Mouse (Mus musculus) monocyte, adult 5-6 weeks (primary cell): ENCODE results near the gene Eva1b. TPM values are rescaled to one million over a fixed set of nuclear protein-coding genes. Genes with fewer than 3 reads are reported as not detected.

Source experiments
- ATAC-seq: fragments of 153-309, 156-312 bp; replicated peaks from 2 replicates; pipeline ENCODE4 v1.8.0; 2017; ENCODE audit warnings: mild to moderate bottlenecking; ENCODE audit not compliant: low TSS enrichment, insufficient number of reproducible peaks, severe bottlenecking, poor library complexity, low FRiP score
- total RNA-seq: library from RNA; stranded (forward); fragments of 200-1000, 200-491, 200-594 nt; gene quantifications from 3 replicates; pipeline ENCODE4 v1.2.3, GENCODE M21; 2017

Eva1b gene
- total RNA-seq: 1.2 to 2.6 TPM (median 2.5 TPM) in 3 replicates

DNA sequence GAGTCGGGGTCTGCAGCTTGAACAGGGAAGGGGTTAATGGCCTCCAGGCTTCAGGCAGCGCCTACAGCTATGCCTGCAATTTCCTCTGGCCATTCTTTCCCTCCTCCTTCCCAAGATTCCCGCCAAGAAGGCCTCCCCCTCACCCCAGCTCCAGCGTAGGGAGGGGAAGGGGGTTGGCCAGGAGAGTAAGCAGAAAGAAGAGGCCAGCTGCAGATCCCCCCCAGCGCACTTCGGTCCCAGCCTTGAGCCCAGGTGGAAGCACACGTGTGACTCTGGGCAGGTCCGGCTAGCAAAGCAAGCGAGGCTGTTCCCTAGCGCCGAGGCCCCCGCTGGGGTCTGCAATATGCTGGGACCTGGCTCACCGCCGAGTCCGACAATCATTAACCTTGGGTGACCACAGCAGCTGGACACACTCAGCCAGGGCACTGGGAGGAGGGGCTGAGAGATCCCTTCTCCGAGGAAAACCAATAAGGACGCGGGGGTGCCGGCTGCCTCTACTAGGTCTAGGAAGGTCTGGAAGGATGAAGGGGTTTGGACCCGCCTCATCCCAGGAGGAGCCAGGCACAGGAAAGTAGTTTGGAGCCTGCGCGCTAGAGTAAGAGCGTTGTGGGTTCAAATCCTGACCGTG is at the start of gene Eva1b:
Gene Eva1b, plus strand, starts transcription at position 212 of the 628 bp plus-strand sequence.
- ATAC-seq: no peak

DNA sequence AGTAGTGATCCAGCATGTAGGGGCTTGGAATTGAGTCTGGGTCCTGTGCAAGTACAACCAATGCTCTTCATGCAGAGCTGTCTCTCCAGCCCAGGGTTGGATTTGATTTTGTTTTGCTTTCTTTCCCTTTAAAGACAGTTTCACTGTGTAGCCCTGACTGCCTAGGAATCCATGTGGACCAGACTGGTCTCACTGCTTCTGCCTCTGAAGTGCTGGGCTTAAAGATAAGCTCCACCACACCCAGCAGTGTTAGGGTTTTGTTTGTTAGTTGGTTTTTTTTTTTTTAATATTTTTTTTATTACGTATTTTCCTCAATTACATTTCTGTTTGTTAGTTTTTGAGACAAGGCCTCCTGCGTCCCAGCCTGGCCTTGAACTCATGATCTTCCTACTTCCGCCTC is 48.2 kb upstream of the Eva1b start:
- ATAC-seq: no peak

DNA sequence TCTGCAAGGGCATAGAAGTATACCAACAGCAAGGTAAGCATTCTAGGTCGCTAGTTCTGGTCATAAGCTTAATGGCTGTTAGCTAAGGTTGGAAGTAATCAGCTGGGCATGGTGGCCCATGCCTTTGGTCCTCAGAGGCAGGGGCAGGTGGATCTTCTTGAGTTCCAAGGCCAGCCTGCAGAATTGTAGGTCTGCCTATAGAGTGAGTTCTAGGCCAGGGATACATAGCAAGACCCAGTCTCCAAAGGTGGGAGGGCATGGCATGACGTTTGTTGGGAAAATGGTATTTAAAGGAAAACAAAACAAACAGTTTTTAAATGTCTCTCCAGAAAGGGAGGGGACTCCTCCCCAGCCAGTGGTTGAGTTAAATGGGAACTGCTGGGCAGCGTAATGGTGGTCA is 46.8 kb upstream of the Eva1b start:
- ATAC-seq: no peak

- peak; percentile 38 for ATAC-seq
These were observed 45.3 kb upstream of the Eva1b start for GRCm38 (mm10) chr4:126102061-126102841.

GRCm38 (mm10) chr4:126103057-126103581 is 44.4 kb upstream of the Eva1b start:
- peak; percentile 78 for ATAC-seq

GRCm38 (mm10) chr4:126103590-126104068 is 43.9 kb upstream of the Eva1b start, which contains the start of gene Stk40:
Gene Stk40, plus strand, starts transcription at chr4:126103957.
- ATAC-seq: peak; percentile 90

GRCm38 (mm10) chr4:126104261-126105075 is 43.1 kb upstream of the Eva1b start:
- no peak for ATAC-seq

- ATAC-seq: no peak
These were observed 42.3 kb upstream of the Eva1b start for GRCm38 (mm10) chr4:126105131-126105783.

DNA sequence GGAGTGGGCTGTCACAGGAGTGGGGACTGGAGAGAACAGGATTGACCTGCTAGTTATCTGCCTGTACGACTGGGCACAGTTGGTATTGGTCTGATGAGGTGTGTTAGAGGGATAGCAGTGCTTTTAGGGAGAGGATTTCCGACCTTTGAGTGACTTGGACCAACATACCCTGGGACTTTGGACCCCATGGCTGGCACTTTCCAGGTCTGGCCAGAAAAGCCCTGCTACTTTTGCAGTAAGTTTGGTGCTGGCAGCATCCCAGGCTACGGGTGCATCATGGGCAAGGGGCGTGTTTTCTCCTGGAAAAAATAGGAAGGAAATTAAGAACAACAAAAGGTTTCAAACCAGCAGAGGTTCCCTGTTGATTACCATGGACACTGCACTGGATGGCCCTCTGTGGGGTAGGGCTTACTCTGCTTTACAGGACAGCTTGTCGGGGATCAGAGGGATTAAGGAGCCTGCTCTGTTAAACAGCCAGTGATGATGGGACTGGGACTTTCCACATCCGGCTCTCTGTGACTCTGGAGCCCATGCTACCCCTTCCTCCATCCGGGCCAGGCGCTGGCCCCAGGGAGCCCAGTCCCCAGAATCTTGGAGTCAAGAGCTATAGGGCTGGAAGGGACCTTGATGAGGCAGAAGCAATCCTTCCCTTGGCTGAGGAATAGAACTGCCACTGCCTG is 39.3 kb upstream of the Eva1b start:
- no peak for ATAC-seq

GRCm38 (mm10) chr4:126109613-126110373 is 37.8 kb upstream of the Eva1b start:
- no peak for ATAC-seq

- ATAC-seq: peak; percentile 80
These were observed 37.0 kb upstream of the Eva1b start for GRCm38 (mm10) chr4:126110374-126111152.

GRCm38 (mm10) chr4:126111153-126111549 is 36.4 kb upstream of the Eva1b start:
- ATAC-seq: no peak

- ATAC-seq: no peak
These were observed 34.3 kb upstream of the Eva1b start for GRCm38 (mm10) chr4:126113243-126113642.

- peak; percentile 40; the same call in 1 of the 2 replicates for ATAC-seq
These were observed 33.6 kb upstream of the Eva1b start for GRCm38 (mm10) chr4:126113943-126114342.

- no peak for ATAC-seq
These were observed 32.1 kb upstream of the Eva1b start for GRCm38 (mm10) chr4:126115411-126115810.

DNA sequence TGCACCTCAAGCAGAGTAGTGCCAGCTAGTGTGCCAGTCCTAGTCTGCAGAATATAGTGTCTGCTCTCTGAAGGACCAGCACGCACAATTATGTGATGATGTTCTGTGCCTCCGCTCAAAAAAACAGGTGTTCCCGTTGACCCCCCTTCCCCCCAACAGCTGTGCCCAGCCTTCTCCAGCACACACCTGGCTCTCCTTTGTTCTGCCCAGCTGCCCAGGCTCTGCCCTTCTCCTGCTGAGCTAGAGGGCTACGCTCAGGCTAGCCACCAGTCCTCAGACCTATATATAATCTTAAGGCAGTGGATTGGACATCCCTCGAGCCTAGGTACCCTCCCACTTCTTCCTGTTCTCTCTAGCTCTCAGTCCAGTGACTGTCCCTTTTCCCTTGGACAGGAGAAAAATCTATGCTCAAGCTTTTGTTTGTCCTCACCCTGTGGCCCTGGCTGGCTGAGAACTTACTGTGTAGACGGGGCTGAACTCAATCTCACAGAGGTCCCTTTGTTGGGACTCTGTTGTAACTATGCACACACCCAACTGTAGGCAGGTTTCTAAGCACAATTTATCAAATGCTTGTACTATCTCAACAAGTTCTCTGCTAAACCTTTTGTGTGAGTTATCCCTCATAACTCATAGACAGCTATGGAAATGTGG is 31.5 kb upstream of the Eva1b start:
- ATAC-seq: no peak
